Mouse (Mus musculus): ENCODE measurements at regions not wholly inside any gene's neighbourhood (a gene's known extent, or its start where the extent isn't known, plus 50 kb on each side); places are given as distances from the start of the nearest gene placed in this dataset.

GRCm38 (mm10) chr9:91561331-91561730, 195.7 kb upstream of the Zic1 start:
- DNase-seq (ENCODE audit: low spot score), result no peak

GRCm38 (mm10) chr9:91559794-91560193, 194.2 kb upstream of the Zic1 start:
- no peak for DNase-seq (ENCODE audit: low spot score)

- no peak for DNase-seq (ENCODE audit: low spot score)
Observed at GRCm38 (mm10) chr9:91547051-91547450, 181.4 kb upstream of the Zic1 start.

- DNase-seq (ENCODE audit: low spot score), result no peak
Observed at GRCm38 (mm10) chr9:91545402-91545801, 179.8 kb upstream of the Zic1 start.

GRCm38 (mm10) chr9:91528838-91529475, 163.3 kb upstream of the Zic1 start:
- no peak for DNase-seq (ENCODE audit: low spot score)

GRCm38 (mm10) chr9:91528388-91528787, 162.8 kb upstream of the Zic1 start:
- no peak for DNase-seq (ENCODE audit: low spot score)

- no peak for DNase-seq (ENCODE audit: low spot score)
Observed at GRCm38 (mm10) chr9:91520521-91520920, 154.9 kb upstream of the Zic1 start.

GRCm38 (mm10) chr9:91509672-91510071, 144.1 kb upstream of the Zic1 start:
- no peak for DNase-seq (ENCODE audit: low spot score)

- no peak for DNase-seq (ENCODE audit: low spot score)
Observed at GRCm38 (mm10) chr9:91503657-91504329, 138.2 kb upstream of the Zic1 start.

- DNase-seq (ENCODE audit: low spot score), result no peak
Observed at GRCm38 (mm10) chr9:91476596-91476995, 111.0 kb upstream of the Zic1 start.

- no peak for DNase-seq (ENCODE audit: low spot score)
Observed at GRCm38 (mm10) chr9:91462713-91463425, 97.3 kb upstream of the Zic1 start.

GRCm38 (mm10) chr9:91459921-91460320, 94.3 kb upstream of the Zic1 start:
- no peak for DNase-seq (ENCODE audit: low spot score)

GRCm38 (mm10) chr9:91456843-91457242, 91.2 kb upstream of the Zic1 start:
- DNase-seq (ENCODE audit: low spot score), result no peak

- no peak for DNase-seq (ENCODE audit: low spot score)
Observed at GRCm38 (mm10) chr9:91456253-91456823, 90.7 kb upstream of the Zic1 start.

- no peak for DNase-seq (ENCODE audit: low spot score)
Observed at GRCm38 (mm10) chr9:91439106-91439505, 73.5 kb upstream of the Zic1 start.

Measured in ovary, postnatal 36 days (tissue).